Mouse (Mus musculus) Patski (cell line): Measurements from ENCODE around the gene Saal1. TPM values are rescaled to one million over a fixed set of nuclear protein-coding genes. Genes with fewer than 3 reads are reported as not detected.
"Not testable (repeated sequence)": the region's sequence is repeated elsewhere in the genome, so short reads cannot be mapped to it uniquely, and the experiment has no call there.

Experiments used
- ATAC-seq: fragments of 100-300 bp; one replicate; pipeline ENCODE4 v1.8.0; 2021
- CTCF ChIA-PET: fragments of 350-600 bp; sonication (Branson Sonifier 250); formaldehyde crosslinking; loops from one replicate; lab custom pipeline; 2022; ENCODE audit warnings: inconsistent platforms; lab: Charles Lee
- POLR2A ChIA-PET: fragments of 350-600 bp; sonication (Branson Sonifier 250); formaldehyde crosslinking; loops from one replicate; lab custom pipeline; 2022; ENCODE audit warnings: antibody characterized with exemption, inconsistent platforms; lab: Charles Lee
- DNase-seq: peaks from one replicate; pipeline ENCODE4 v3.0.0-alpha.2; 2011; ENCODE audit warnings: low read depth, low spot score
- H3K27me3 ChIP-seq: fragments of 371-371 bp; one replicate; pipeline ENCODE4 v1.5.1; 2021
- CTCF ChIP-seq: fragments of 100-300 bp; IDR thresholded peaks from one replicate; pipeline ENCODE4 v1.5.1; 2021
- in situ Hi-C: fragments of 300-500 bp; cut with MboI; formaldehyde crosslinking; loops from 3 replicates; pipeline ENCODE4 v1.11.1; 2018; ENCODE audit warnings: low pct_unique_long_range_greater_than_20kb, mixed read lengths
- polyA plus RNA-seq: library from polyadenylated mRNA; unstranded; gene quantifications from one replicate; pipeline ENCODE4 v1.2.3, GENCODE M21; 2021

Saal1 gene
- polyA plus RNA-seq = 10.3 TPM

DNA sequence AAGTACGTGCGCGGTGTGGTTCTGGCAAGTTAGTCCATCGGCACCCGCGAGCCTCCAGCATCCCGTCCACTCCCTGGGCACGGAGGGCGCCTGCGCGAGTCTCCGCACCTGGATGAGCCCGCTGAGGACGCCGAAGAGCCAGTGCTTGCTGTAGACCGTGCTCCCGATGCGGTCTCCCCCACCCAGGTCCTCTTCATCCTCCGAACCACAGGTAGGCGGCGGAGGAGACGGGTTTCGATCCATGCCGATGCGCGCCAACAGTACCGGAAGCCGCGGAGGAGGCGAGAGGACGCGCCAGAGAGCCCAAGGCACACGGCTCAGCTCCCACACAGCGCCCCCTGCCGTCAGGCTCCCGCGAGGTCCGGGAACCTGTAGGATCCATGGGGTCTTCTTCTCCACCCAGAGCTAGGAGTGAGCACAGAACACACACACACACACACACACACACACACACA is at the start of gene Saal1:
Gene Saal1, minus strand, starts transcription at position 291 of the 455 bp plus-strand sequence.
- H3K27me3 ChIP-seq = no peaks in the 10 kb centered on the region
- ATAC-seq = peak; percentile 96
- no peak for DNase-seq
- CTCF ChIA-PET = interaction anchor here (0.7 to 2.0 kb wide), 8 partner anchors 9 to 317 kb away, joined by 3 to 7 read pairs (median 4); no protein-coding TSS in a partner anchor
- POLR2A ChIA-PET = interaction anchor here (0.7 kb wide), 1 partner anchor 46 kb away, joined by 3 read pairs; no protein-coding TSS in a partner anchor
- in situ Hi-C loops = loop anchor here (10.0 kb wide), 2 partner anchors 54 to 304 kb away; no protein-coding TSS in a partner anchor
- peak; percentile 95 for TF ChIP-seq CTCF

DNA sequence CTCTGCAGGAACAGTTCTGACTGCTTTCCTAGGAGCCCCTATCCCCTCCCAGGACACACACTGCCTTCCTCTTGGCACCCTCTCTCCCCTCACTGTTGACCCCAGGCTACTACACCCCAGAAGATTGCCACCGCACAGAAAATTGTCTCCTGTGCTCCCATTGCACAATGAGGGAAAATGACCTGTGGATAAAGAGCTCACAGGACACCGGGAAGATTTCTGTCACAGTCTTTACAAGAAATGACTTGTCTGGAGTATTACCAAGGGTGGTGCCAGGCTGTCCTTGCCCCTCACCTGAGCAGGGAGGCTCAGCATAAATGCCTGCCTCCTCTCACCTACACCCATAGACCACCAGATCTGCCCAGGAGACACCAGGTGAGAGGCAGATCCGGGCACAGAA is 41.0 kb upstream of the Saal1 start, which contains the start of gene Saa2:
Gene Saa2, plus strand, starts transcription at position 301 of the 400 bp plus-strand sequence.
- CTCF ChIA-PET = no interaction called here
- in situ Hi-C loops = no loop called here

DNA sequence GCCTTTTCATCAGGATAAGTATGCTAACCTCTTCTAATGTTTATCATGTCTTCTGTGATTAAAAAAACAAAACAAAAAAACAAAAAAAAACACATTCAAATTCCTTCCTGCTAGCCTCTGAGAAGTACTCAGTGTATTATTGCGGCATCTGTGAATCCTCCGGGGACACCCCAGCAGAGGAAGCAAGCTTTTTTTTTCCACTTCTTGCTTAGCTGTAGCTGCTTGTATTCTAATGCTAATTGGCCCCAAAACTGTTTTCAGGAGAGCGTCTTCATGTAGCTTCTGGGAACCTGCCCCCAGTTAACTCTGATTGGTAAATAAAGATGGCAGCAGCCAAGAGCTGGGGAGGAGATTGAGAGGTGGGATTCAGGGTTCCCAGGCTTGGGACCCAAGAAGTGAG is 38.0 kb upstream of the Saal1 start:
- POLR2A ChIA-PET = no interaction called here
- ATAC-seq (no peak), DNase-seq (no peak)
- CTCF ChIA-PET = no interaction called here
- no peaks in the 10 kb centered on the region for H3K27me3 ChIP-seq
- no peak for TF ChIP-seq CTCF
- in situ Hi-C loops = no loop called here

More for the DNA sequence above, 41.0 kb upstream of the Saal1 start, which contains the start of gene Saa2:
- no peak for TF ChIP-seq CTCF
- no peaks in the 10 kb centered on the region for H3K27me3 ChIP-seq
- POLR2A ChIA-PET = interaction anchor here (0.6 kb wide), 1 partner anchor 9 kb away, joined by 3 read pairs; the partner anchor contains the start of gene Saa1
- DNase-seq (no peak), ATAC-seq (no peak)

DNA sequence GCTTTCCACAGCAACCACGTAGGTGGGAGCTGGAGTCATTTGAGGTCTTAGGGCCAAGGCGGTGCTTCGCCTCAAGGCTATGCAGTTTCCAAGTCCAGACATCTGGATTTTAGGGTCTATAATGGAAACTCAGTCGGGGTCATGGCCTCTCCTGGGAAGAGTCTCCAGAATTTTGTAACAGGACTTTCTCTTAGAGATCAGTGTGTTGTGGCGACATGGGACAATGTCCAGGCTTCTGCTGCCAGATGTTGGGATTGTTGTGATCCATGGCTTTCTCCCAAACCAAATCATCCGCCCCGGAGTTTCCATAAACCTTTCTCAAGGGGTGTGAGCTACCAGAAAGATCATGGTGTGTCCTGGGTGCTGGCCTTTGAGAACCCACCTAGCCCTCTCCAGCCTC is 35.9 kb upstream of the Saal1 start:
- DNase-seq (no peak), ATAC-seq (no peak)
- CTCF ChIA-PET = interaction anchor here (1.2 to 1.4 kb wide), 2 partner anchors 11 to 35 kb away, joined by 3 to 6 read pairs; no protein-coding TSS in a partner anchor
- TF ChIP-seq CTCF = no peak
- H3K27me3 ChIP-seq = no peaks in the 10 kb centered on the region
- in situ Hi-C loops = no loop called here
- POLR2A ChIA-PET = no interaction called here

DNA sequence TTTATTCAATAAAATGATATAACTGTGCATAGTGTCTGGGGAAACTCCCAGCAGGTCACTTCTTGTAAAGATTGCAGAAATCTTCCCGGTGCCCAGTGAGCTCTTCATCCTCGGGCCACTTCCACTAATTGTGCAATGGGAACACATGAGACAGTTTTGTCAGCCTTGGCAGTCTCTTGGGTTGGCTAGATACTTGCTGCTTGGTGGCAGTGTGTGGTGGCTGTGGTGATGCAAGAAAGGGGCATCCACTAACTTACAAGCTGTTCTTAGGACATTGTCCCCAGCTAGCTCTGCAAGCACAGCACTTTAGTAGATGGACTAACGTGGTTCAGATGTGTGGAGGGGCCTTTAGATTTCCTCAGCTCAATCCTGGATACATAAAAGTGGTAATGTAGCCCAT is 35.3 kb upstream of the Saal1 start:
- CTCF ChIA-PET = interaction anchor here (0.6 to 1.4 kb wide), 3 partner anchors 10 to 35 kb away, joined by 3 to 6 read pairs (median 3); no protein-coding TSS in a partner anchor
- in situ Hi-C loops = no loop called here
- no peaks in the 10 kb centered on the region for H3K27me3 ChIP-seq
- POLR2A ChIA-PET = interaction anchor here (1.1 kb wide), 1 partner anchor 28 kb away, joined by 3 read pairs; no protein-coding TSS in a partner anchor
- no peak for TF ChIP-seq CTCF
- DNase-seq (no peak), ATAC-seq (no peak)

DNA sequence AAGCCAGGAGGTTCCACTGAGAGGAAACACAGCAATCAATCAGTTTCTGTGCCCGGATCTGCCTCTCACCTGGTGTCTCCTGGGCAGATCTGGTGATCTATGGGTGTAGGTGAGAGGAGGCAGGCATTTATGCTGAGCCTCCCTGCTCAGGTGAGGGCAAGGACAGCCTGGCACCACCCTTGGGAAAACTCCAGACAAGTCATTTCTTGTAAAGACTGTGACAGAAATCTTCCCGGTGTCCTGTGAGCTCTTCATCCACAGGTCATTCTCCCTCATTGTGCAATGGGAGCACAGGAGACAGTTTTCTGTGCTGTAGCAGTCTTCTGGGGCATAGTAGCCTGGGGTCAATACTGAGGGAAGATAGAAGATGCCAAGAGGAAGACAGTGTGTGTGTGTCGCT is 32.4 kb upstream of the Saal1 start, which contains the start of gene Saa1:
Gene Saa1, minus strand, starts transcription at position 101 of the 400 bp plus-strand sequence.
- in situ Hi-C loops, DNase-seq, CTCF ChIA-PET, ATAC-seq, H3K27me3 ChIP-seq: not testable (repeated sequence)
- POLR2A ChIA-PET = interaction anchor here (0.7 kb wide), 1 partner anchor 8 kb away, joined by 3 read pairs; the partner anchor contains the start of gene Saa2

DNA sequence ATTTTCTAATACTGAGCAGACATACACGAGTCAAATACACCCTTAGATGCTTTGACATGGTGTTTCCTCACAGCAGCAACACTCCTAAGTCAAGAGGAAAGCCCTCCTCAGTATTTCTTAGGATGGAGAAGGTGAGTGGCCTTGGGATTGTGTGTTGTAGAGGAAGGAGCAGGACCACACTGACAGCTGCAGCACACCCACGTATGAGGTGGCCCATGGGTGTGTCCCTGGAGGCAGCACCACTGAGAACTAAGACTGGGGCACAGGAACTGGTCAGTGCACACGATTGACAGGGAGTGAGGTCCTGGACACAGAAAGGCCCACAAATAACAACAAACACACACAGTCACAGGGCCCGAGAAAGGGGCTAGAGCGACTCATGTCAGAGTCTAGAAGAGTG is 29.6 kb upstream of the Saal1 start:
- in situ Hi-C loops, CTCF ChIA-PET, H3K27me3 ChIP-seq, POLR2A ChIA-PET, ATAC-seq, DNase-seq: not testable (repeated sequence)

DNA sequence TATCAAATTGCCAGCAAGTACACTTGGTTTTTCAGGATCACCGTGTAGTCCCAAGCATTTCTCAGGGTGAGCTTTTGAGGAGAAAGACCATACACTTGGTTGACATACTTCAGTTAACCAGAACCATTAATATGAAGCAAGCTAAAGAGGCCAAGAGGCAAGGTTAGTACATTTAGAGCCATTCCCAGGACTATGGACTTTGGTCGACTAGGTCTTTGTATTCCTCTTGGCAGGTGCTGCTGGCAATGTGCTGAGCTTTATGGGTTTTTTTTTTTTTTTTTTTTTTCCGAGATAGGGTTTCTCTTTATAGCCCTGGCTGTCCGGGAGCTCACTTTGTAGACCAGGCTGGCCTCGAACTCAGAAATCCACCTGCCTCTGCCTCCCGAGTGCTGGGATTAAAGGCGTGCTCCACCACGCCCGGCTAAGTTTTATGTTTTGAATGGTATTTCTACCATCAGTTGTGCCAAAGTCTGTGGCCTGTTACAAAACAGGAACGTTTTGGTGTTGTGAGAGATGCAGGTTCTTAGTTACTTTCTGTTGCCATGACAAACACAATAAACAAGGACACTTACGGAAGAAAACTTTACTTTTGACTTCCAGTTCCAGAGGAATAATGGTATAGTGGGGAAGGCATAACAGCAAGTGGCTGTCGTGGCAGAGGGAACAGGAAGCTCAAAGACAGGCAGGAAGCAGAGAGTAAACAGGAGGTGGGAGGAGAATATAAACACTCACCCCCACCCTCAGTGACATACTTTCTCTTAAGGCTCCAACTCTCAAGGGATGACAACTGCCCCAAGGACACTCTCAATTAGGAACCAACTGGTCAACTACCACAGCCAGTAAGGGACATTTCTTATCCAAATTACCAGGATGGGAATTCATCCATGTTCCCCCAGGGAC is 28.3 kb upstream of the Saal1 start:
- ATAC-seq = no peak
- H3K27me3 ChIP-seq = no peaks in the 10 kb centered on the region
- TF ChIP-seq CTCF = no peak
- in situ Hi-C loops = no loop called here
- CTCF ChIA-PET = interaction anchor here (1.1 kb wide), 1 partner anchor 25 kb away, joined by 3 read pairs; no protein-coding TSS in a partner anchor
- DNase-seq = no peak
- POLR2A ChIA-PET = no interaction called here

DNA sequence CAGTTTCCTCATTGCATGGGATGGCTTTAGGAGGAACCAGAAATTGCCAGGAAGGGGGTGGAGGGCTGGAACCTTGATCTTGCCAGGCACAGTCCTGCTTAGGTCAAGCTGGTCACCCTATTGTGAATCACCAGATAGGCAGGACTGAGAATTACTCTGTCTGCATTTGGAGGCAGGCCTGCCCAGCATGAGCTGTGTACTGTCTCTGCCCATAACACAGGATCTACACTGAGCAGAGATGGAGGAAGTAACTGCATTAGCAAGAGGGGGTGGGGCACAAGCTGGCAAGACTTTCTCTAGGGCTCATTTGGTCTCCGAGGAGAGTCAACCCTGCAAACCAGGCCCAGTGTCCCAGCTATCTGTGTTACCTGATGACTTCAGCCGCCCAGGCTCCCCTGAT is 24.5 kb upstream of the Saal1 start:
- ChIA-PET CTCF (interaction anchor here (1.1 to 1.5 kb wide), 3 partner anchors 10 to 20 kb away, joined by 3 to 6 read pairs (median 4); no protein-coding TSS in a partner anchor), POLR2A (interaction anchor here (0.6 kb wide), 1 partner anchor 1122 kb away, joined by 3 read pairs; no protein-coding TSS in a partner anchor)
- in situ Hi-C loops = no loop called here
- no peak for TF ChIP-seq CTCF
- no peak for DNase-seq
- no peaks in the 10 kb centered on the region for H3K27me3 ChIP-seq
- ATAC-seq = no peak

DNA sequence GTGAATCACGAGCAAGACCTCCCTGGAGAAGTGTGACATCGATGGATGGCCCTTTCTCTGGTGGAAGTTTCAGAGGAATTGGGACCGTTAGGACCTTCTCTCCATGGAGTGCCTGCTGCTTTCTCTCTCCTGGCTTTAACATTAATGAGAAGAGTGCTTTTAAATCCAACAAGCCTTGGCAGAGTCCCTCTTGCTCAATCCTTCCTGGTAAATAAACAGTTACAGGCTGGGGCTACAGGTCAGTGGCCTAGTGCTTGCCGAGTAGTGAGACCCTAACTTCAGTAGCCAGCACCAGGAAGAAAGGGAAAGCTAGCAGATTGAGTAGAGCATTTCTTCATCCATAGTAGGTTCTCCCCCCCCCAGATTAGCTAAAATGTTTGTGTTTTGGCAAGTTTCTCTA is 22.0 kb upstream of the Saal1 start, which contains the start of gene Saa4:
Gene Saa4, minus strand, starts transcription at position 146 of the 400 bp plus-strand sequence.
- TF ChIP-seq CTCF = no peak
- ATAC-seq = no peak
- ChIA-PET CTCF (interaction anchor here (0.8 kb wide), 1 partner anchor 13 kb away, joined by 3 read pairs; no protein-coding TSS in a partner anchor), POLR2A (no interaction called here)
- no peaks in the 10 kb centered on the region for H3K27me3 ChIP-seq
- DNase-seq = no peak
- in situ Hi-C loops = no loop called here
